Mouse (Mus musculus) thymus, adult 2 months (tissue): ENCODE measurements at regions not wholly inside any gene's neighbourhood (a gene's known extent, or its start where the extent isn't known, plus 50 kb on each side); places are given as distances from the start of the nearest gene placed in this dataset.

Experiments used
- CTCF ChIP-seq: fragments of 200-500 bp; IDR thresholded peaks from 2 replicates; pipeline ENCODE4 v1.5.1; 2012; ENCODE audit warnings: mild to moderate bottlenecking, control low read depth, low read length, moderate library complexity, borderline replicate concordance; ENCODE audit not compliant: control insufficient read depth, poor library complexity, insufficient read depth; ENCODE audit errors: extremely low read depth
- POLR2A ChIP-seq: fragments of 200-500 bp; IDR thresholded peaks from 2 replicates; pipeline ENCODE4 v1.6.1; 2012; ENCODE audit warnings: mild to moderate bottlenecking, low read length, control low read depth, moderate library complexity; ENCODE audit not compliant: control insufficient read depth, poor library complexity, insufficient read depth; ENCODE audit errors: extremely low read depth

DNA sequence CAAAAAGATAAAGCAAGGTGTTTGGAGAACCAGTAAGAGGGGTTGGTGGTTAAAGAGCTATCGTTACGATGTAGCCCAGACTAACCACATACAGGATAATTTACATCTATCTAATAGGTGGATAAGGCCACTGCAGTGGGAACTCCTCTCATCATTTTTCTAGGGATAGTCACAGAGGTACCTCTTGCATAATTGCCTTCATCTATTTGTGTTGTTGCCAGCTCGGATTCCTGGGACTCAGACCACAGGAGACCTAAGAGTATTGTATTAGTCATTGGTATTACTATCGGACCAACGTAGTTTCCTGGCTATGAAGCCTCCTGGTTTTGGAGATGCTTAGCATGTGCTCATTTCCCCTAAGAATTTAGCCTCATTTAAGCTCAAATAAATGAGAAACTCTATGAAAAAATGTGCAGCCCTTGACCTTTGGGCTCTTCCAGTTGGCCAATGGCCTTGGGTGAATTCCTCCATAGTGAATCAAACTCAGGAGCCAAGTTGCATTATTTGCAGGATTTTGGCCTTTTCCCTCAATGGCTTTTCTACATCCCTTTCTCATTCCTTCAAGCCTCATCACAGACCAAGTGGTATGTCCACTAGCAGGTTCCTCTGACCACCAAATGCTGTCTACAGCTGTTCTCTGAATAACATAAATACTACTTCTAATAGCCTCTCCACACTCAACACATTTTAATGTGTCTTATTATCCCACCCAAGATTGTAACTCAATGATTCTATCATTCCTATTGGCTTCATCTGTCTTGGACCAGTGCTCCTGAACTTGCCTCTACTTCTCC, 108.6 kb downstream of the Gm12728 start:
- TF ChIP-seq CTCF: no peak
- TF ChIP-seq POLR2A: no peak
